Mouse (Mus musculus) layer of hippocampus, postnatal 36 days (tissue): ENCODE data around the gene Cdkn1b. TPM values are rescaled to one million over a fixed set of nuclear protein-coding genes. Genes with fewer than 3 reads are reported as not detected.
A peak's percentile ranks its signal among the peaks of the same experiment; 100 is the strongest.

Experiments used
- DNase-seq, 2 experiments: peaks; one replicate each; pipeline ENCODE4 v3.0.0; 2022
- total RNA-seq, 2 experiments: library from RNA; stranded (reverse); gene quantifications; 2 replicates each; pipeline ENCODE4 v1.2.3; 2021

Gene Cdkn1b
- total RNA-seq, 2 experiments from 2014 or later, result 51.0 to 52.6 TPM

DNA sequence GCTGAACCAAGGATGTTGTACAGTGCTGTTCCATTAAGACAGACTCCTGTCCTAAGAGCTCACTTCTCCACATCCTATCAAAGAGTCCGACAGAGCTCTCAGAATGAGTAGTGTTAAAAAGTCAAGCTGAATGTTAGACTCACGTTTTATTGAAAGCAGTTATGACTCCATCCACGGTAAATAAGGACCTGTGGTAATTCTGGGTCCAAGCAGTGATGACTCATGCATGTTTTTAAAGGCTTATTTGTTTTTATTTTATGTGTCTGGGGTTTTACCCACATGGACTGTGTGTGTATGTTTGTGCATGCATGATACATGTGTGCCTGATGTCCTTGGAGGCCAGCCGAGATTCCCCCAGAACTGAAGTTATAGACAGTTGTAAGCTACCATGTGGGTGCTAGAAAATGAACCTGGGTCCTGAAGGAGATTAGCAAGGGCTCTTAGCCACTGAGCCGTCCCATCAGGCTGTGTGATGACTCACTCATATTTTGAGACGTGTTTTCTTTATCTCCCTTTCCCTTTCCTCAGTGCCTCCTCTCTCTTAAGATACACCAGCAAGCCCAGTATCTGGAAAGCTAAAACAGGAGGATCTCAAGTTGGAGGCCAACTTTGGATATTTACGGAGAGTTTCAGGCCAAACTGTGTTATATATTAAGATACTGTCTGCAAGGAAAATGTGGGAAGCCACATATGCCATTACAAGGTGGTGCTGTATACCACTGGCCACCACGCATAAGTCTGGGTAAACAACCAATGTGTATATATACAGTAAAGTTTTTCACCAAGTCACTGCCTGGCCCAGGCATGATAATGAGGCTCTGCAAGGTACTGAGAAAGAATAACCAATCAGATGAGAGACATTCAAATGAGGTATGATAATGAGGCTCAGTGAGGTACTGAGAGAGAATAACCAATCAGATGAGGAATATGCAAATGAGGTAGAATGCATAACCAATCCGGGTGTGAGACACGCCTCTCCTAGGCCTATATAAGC lies 16.0 kb upstream of the Cdkn1b start:
- no peak for DNase-seq

GRCm38 (mm10) chr6:134905811-134906210 lies 14.4 kb upstream of the Cdkn1b start:
- no peak for DNase-seq

GRCm38 (mm10) chr6:134914523-134914922 lies 5.7 kb upstream of the Cdkn1b start:
- DNase-seq, result no peak

DNA sequence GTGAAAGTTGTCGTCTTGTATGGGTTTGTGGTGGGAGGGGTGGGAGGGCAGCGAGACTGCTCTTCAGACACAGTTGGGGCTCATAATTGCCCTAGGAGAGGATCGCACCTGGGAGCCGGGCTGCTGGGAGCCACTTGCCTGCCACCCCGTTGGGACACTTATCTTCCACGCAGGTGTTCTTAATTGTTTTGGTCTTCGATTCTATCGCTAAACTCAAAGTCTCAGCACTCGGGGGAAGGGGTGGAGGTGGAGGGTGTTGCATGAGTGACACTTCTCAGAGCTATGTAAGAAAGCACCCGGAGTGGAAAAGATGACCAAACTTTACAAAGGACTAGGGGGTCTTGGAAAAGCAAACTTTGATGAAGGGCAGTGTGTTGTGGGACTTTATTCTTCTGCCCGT lies 3.6 kb upstream of the Cdkn1b start:
- DNase-seq, result no peak

GRCm38 (mm10) chr6:134917087-134917486 lies 3.1 kb upstream of the Cdkn1b start:
- peak; percentile 32 to 46 for DNase-seq

- DNase-seq, result no peak
Measured at GRCm38 (mm10) chr6:134918769-134919168, 1.4 kb upstream of the Cdkn1b start.

DNA sequence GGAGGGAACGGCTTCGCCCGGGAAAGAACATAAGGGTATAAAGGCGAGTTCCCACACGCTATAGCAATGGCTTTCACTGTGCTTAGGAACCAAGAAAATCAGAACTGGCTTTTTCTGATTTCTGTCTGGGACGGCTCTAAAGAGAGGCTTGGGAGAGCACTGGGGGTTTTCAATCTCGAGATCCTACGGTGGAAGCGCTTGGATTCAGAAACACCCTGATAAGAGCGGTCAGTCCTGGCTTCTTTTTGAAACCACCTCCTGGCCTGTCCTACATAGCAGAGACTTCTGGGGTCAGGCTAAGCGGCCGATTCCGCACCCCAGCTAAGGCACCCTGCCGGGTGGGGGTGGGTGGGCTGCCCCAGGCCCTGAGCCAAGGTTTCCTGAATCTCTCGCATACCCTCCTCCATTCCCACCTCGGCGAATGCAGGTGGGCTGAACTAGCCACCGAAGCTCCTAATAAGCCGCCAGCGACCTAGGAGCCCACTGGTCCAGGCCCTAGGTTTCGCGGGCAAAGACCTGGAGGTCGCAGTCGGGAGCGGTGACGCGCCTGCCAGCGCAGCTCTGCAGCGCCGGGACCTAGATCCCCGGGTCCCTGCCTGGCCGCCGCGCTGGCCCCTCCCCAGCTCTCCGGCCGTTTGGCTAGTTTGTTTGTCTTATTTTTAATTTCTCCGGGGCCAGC lies 551 bp upstream of the Cdkn1b start:
- DNase-seq, result peak in 1 of 2 experiments; percentile 19

DNA sequence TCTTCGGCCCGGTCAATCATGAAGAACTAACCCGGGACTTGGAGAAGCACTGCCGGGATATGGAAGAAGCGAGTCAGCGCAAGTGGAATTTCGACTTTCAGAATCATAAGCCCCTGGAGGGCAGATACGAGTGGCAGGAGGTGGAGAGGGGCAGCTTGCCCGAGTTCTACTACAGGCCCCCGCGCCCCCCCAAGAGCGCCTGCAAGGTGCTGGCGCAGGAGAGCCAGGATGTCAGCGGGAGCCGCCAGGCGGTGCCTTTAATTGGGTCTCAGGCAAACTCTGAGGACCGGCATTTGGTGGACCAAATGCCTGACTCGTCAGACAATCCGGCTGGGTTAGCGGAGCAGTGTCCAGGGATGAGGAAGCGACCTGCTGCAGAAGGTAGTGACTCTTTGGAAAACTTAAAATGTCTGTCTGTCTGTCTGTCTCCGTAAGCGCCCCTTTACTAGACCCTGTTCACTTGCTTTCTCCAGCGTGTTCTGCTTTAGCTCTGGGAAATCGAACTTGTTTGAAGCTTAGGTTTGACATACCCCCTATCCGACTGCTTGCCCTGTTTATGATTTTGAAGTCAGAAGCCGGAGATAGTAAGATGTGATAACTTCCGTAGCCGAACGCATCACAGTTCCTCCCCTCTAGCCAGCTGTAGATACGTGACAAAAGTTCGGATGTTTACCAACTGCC lies 953 bp downstream of the Cdkn1b start:
- peak; percentile 52 to 53 for DNase-seq

DNA sequence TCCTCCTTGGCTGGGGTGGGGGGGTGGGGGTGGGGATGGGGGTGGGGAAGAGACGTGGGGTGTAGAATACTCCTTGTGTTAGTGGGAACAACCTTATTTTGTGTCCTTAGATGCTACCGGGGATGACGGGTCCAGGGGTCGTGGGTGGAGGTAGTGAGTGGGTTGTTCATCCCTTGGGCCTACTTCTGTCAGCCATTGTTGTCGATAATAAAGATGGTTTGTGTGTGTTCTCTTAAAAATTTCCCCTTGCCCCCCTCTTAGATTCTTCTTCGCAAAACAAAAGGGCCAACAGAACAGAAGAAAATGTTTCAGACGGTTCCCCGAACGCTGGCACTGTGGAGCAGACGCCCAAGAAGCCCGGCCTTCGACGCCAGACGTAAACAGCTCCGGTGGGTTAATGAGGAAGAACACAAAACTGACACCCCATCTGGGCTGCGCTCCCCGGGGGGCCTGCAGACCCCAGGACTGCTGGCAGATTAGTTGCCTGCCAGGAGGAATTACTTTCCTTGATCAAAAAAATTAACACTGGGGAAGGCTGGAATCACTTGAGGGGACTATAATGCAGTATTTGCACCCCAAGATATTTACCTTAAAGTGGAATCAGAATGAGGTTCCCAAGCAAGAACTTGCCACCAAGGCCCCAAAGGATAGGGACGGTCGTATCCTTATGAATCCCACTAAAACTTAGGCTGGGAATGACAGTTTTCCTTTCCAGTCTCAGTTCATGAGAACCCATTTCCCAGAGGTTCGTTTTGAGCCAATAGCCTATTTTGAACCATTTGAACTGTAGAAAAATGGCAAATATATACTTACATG lies 1.7 kb downstream of the Cdkn1b start:
- no peak for DNase-seq

- DNase-seq, result no peak
Measured at GRCm38 (mm10) chr6:134922511-134923195, 2.5 kb downstream of the Cdkn1b start.

DNA sequence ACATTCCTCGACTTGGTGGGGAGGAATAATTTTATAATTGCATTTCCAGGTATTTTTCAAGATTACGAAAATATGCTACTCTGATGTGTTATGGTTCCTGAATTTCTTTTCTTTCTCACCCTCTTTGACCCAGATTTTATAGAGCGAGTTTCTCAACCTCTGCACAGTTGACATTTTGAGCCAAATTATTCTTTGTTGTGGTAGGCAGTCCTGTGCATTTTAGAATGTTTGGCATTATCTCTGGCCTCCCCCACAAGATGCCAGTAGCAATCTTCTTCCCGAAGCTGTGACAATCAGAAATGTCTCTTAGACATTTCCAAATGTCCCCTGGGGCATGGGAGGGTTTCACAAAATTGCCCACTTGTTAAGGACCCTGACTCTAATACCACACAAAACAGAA lies 3.5 kb downstream of the Cdkn1b start:
- no peak for DNase-seq

DNA sequence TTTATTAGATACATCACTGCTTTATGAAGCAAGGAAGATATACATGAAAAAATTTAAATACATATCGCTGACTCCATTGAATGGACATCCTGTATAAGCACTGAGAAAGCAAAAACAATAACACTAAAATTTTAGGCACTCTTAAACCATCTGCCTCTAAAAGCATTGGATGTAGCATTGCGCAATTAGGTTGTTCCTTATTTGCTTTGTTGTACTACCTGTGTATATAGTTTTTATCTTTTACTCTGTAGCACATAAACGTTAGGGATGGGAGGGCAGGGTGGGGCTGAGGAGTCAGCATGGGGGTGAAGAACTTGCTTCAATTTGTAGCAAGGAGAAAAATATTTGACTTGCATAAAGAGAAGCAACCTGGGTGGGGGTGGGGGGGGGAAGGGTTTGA lies 4.1 kb downstream of the Cdkn1b start:
- DNase-seq, result no peak

GRCm38 (mm10) chr6:134925673-134926337 lies 5.6 kb downstream of the Cdkn1b start:
- no peak for DNase-seq

DNA sequence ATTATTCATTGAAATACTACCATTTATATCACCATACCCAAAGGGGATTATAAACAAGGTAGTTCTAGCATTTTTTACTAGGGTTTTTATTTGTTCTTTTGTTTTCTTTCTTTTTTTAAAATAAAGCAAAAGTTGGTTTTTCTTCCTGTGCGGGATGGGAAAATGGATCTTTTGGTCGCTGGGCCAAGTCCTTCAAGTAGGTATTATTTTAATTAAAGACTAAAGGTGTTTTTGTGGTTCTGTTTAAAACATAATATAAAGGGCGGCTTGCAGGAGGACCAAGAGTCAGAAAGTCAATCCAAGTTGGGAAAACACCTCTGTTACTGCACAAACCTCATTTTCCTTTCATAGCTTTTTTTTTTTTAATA lies 6.1 kb downstream of the Cdkn1b start:
- no peak for DNase-seq

- DNase-seq, result peak; percentile 47 to 51
Measured at GRCm38 (mm10) chr6:134926803-134927594, 6.8 kb downstream of the Cdkn1b start.

GRCm38 (mm10) chr6:134927595-134928095 lies 7.4 kb downstream of the Cdkn1b start:
- no peak for DNase-seq

- DNase-seq, result peak; percentile 50 to 57
Measured at GRCm38 (mm10) chr6:134928096-134928888, 8.1 kb downstream of the Cdkn1b start.

- DNase-seq, result no peak
Measured at GRCm38 (mm10) chr6:134928889-134929310, 8.7 kb downstream of the Cdkn1b start.

GRCm38 (mm10) chr6:134929926-134930325 lies 9.7 kb downstream of the Cdkn1b start:
- DNase-seq, result no peak
